Comparison of ENCODE assay signal across 20 mouse cellular contexts in genomic region chr10:61369755-61370154, GRCm38 (mm10). TPM values are rescaled to one million over a fixed set of nuclear protein-coding genes. Genes with fewer than 3 reads are reported as not detected.
A peak's percentile ranks its signal among the peaks of the same experiment; 100 is the strongest.
DNase-seq lines count a peak whose midpoint lies in the region; ATAC-seq and TF ChIP-seq lines count a peak whose summit lies in the region.
"Had no signal": no experiment of that assay in that cellular context is flagged by ENCODE, and none has a peak within 500 bp of the region (broad histone marks: within the 10 kb centered on the region; RNA-seq: fewer than 3 reads in every experiment).

No protein-coding gene starts in this region.

- H3K27me3 ChIP-seq in heart, postnatal 0 days (ENCODE audit: control insufficient read depth, insufficient read depth, low read length): no peaks in the 10 kb centered on the region
- no peaks in the 10 kb centered on the region for H3K27me3 ChIP-seq in embryonic facial prominence, embryonic 13.5 days
- H3K27me3 ChIP-seq in midbrain, embryonic 16.5 days (ENCODE audit: control insufficient read depth, insufficient read depth, low read depth, low read length): no peaks in the 10 kb centered on the region
- H3K27me3 ChIP-seq: CH12.LX; forebrain, embryonic 13.5 days; neural tube, embryonic 13.5 days; Patski had no signal

- peak overlapping the region; percentile 35 for H3K9ac ChIP-seq in heart, postnatal 0 days (replicated peaks; ENCODE audit: low read depth, low read length)
- H3K9ac ChIP-seq in embryonic facial prominence, embryonic 13.5 days: no peak overlapping the region
- no peak overlapping the region for H3K9ac ChIP-seq in midbrain, embryonic 16.5 days (ENCODE audit: low read depth, low read length)
- H3K9ac ChIP-seq: forebrain, embryonic 13.5 days had no signal

- no peak overlapping the region for H3K4me2 ChIP-seq in heart, postnatal 0 days (ENCODE audit: low read depth, low read length)
- no peak overlapping the region for H3K4me2 ChIP-seq in embryonic facial prominence, embryonic 13.5 days
- H3K4me2 ChIP-seq in midbrain, embryonic 16.5 days (ENCODE audit: low read length): no peak overlapping the region
- H3K4me2 ChIP-seq: forebrain, embryonic 13.5 days; neural tube, embryonic 13.5 days had no signal

- H3K9me3 ChIP-seq in heart, postnatal 0 days (replicated peaks; ENCODE audit: control insufficient read depth, low read length): no peaks in the 10 kb centered on the region
- 0 out of 2 replicates have a peak, but pooled peaks cover 3% of the 10 kb centered on the region for H3K9me3 ChIP-seq in embryonic facial prominence, embryonic 13.5 days
- H3K9me3 ChIP-seq in midbrain, embryonic 16.5 days (replicated peaks; ENCODE audit: control insufficient read depth, low read length, poor library complexity, severe bottlenecking): no peaks in the 10 kb centered on the region

- H3K27ac ChIP-seq in heart, postnatal 0 days (ENCODE audit: low read depth): peak overlapping the region; percentile 84
- H3K27ac ChIP-seq in left cerebral cortex, adult 2 months: peak overlapping the region; percentile 47; the same call in 1 of the 2 replicates
- H3K27ac ChIP-seq in cortical plate, adult 2 months (ENCODE audit: insufficient read depth, low read length): peak overlapping the region; percentile 28
- H3K27ac ChIP-seq in embryonic facial prominence, embryonic 13.5 days: peak overlapping the region; percentile 34; the same call in 1 of the 2 replicates
- H3K27ac ChIP-seq in midbrain, embryonic 16.5 days (ENCODE audit: low read length): no peak overlapping the region
- H3K27ac ChIP-seq: forebrain, embryonic 13.5 days; macrophage had no signal

- no peak for TF ChIP-seq EP300 in heart, postnatal 0 days (IDR thresholded peaks at IDR 0.05; ENCODE audit: low read depth)

- no peak overlapping the region for H3K4me3 ChIP-seq in heart, postnatal 0 days (ENCODE audit: low read depth, low read length)
- H3K4me3 ChIP-seq in left cerebral cortex, adult 2 months: no peak overlapping the region
- H3K4me3 ChIP-seq in cortical plate, adult 2 months (ENCODE audit: insufficient read depth, low read length): no peak overlapping the region
- H3K4me3 ChIP-seq in embryonic facial prominence, embryonic 13.5 days: no peak overlapping the region
- no peak overlapping the region for H3K4me3 ChIP-seq in midbrain, embryonic 16.5 days (ENCODE audit: low read depth, low read length)
- H3K4me3 ChIP-seq: forebrain, embryonic 13.5 days; neural tube, embryonic 13.5 days had no signal

- no peaks in the 10 kb centered on the region; the same call in 1 of the 2 replicates for H3K36me3 ChIP-seq in heart, postnatal 0 days (replicated peaks; ENCODE audit: control insufficient read depth, insufficient read depth, low read length)
- H3K36me3 ChIP-seq in embryonic facial prominence, embryonic 13.5 days: no peaks in the 10 kb centered on the region
- no peaks in the 10 kb centered on the region for H3K36me3 ChIP-seq in midbrain, embryonic 16.5 days (ENCODE audit: control insufficient read depth, insufficient read depth, low read length)
- H3K36me3 ChIP-seq: neural tube, embryonic 13.5 days had no signal

- intact Hi-C loops in heart, postnatal 36 days (cut with DNase I): loop anchor here (2.0 kb wide), 1 partner anchor 13 kb away; the partner anchor contains the start of gene Pald1
- intact Hi-C loops in left cerebral cortex, adult 2 months (cut with DNase I): no loop called here

- ATAC-seq in heart, postnatal 0 days (ENCODE audit: insufficient read depth, low read depth): no peak
- ATAC-seq in embryonic facial prominence, embryonic 13.5 days (ENCODE audit: insufficient number of reproducible peaks, insufficient read depth, low FRiP score, low TSS enrichment, low read depth): no peak
- ATAC-seq in midbrain, embryonic 16.5 days: no peak
- ATAC-seq: forebrain, embryonic 13.5 days; hindbrain, embryonic 16.5 days; Patski had no signal

- H3K4me1 ChIP-seq in heart, postnatal 0 days (ENCODE audit: control insufficient read depth, insufficient read depth): peaks cover 44% of the 10 kb centered on the region
- H3K4me1 ChIP-seq in cortical plate, adult 2 months (ENCODE audit: control insufficient read depth, insufficient read depth, low read length): no peaks in the 10 kb centered on the region
- H3K4me1 ChIP-seq in embryonic facial prominence, embryonic 13.5 days: peaks cover 28% of the 10 kb centered on the region
- H3K4me1 ChIP-seq in midbrain, embryonic 16.5 days (ENCODE audit: control insufficient read depth, insufficient read depth, low read length): no peaks in the 10 kb centered on the region

- 72% methylated on average over 5 of the region's 5 CpGs for WGBS in heart, postnatal 0 days
- 39% methylated on average over 5 of the region's 5 CpGs for WGBS in embryonic facial prominence, embryonic 13.5 days
- WGBS in midbrain, embryonic 16.5 days: 53% methylated on average over 5 of the region's 5 CpGs

- TF ChIP-seq CTCF in heart, postnatal 0 days (IDR thresholded peaks at IDR 0.05; ENCODE audit: low read depth): no peak
- no peak for TF ChIP-seq CTCF in left cerebral cortex, adult 2 months (IDR thresholded peaks at IDR 0.05)
- no peak for TF ChIP-seq CTCF in cortical plate, adult 2 months (IDR thresholded peaks at IDR 0.05; ENCODE audit: extremely low read depth, insufficient read depth, low read length)

- no peak for DNase-seq in heart, postnatal 0 days (ENCODE audit: low spot score)
- no peak for DNase-seq in heart, postnatal 36 days
- DNase-seq in left cerebral cortex, adult 2 months (ENCODE audit: extremely low spot score in 1 of 2, low spot score in 2 of 2): no peak
- DNase-seq in left cerebral cortex, adult 8-10 months (ENCODE audit: low spot score in 2 of 2): no peak
- no peak for DNase-seq in frontal cortex, postnatal 36 days (ENCODE audit: low spot score in 2 of 2)
- DNase-seq: cerebellum, adult 9-11 months; layer of hippocampus, adult 9-11 months; midbrain, embryonic 14.5 days; thymus, adult 2 months had no signal

- no peak for TF ChIP-seq POLR2A in cortical plate, adult 2 months (IDR thresholded peaks at IDR 0.05; ENCODE audit: extremely low read depth, insufficient read depth, low read length)

RNA-seq across cellular contexts. Expression of gene Pald1, which starts 13.6 kb away (rescaled TPM):
- 27.7 and 66.8 TPM in 2 replicates for total RNA-seq in heart, postnatal 0 days (2014; rRNA removed; ENCODE audit: low replicate concordance)
- 13.8 and 17.9 TPM in 2 replicates for polyA plus RNA-seq in heart, postnatal 0 days (2015; fragmentation: Nextera tagmentation; extraction: Ambion mirVana)
- total RNA-seq in heart, postnatal 36 days (2021): 10 to 100 TPM; 19.9 to 21.6 TPM
- 1 to 10 TPM; 8.1 to 8.3 TPM for total RNA-seq in left cerebral cortex, adult 2 months (2021)
- 10 to 100 TPM; 10.6 to 15.2 (median 13.0) TPM for total RNA-seq in left cerebral cortex, adult 8-10 months (2022)
- polyA plus RNA-seq in cortical plate, adult 2 months (2012; rRNA removed): 10.3 and 13.1 TPM in 2 replicates
- 22.4 and 22.5 TPM in 2 replicates for polyA plus RNA-seq in embryonic facial prominence, embryonic 13.5 days (2015; fragmentation: Nextera tagmentation; extraction: Ambion mirVana)
- polyA plus RNA-seq in midbrain, embryonic 16.5 days (2015; fragmentation: Nextera tagmentation; extraction: Ambion mirVana): 20.2 and 20.6 TPM in 2 replicates

RNA-seq across cellular contexts. Expression of gene Nodal, which starts 48.0 kb away (rescaled TPM):
- 0.12 TPM in 1 of 2 replicates, not detected in the other for total RNA-seq in heart, postnatal 0 days (2014; rRNA removed; ENCODE audit: low replicate concordance)
- 0.23 and 0.45 TPM in 2 replicates for polyA plus RNA-seq in heart, postnatal 0 days (2015; fragmentation: Nextera tagmentation; extraction: Ambion mirVana)
- under 1 TPM in 1 of 2 experiments, not detected in 1; 0.11 TPM for total RNA-seq in heart, postnatal 36 days (2021)
- not detected for total RNA-seq in left cerebral cortex, adult 2 months (2021)
- under 1 TPM; 0.21 to 0.30 (median 0.22) TPM for total RNA-seq in left cerebral cortex, adult 8-10 months (2022)
- polyA plus RNA-seq in cortical plate, adult 2 months (2012; rRNA removed): 0.75 and 0.81 TPM in 2 replicates
- polyA plus RNA-seq in embryonic facial prominence, embryonic 13.5 days (2015; fragmentation: Nextera tagmentation; extraction: Ambion mirVana): 0.15 and 0.25 TPM in 2 replicates
- polyA plus RNA-seq in midbrain, embryonic 16.5 days (2015; fragmentation: Nextera tagmentation; extraction: Ambion mirVana): 0.30 and 0.48 TPM in 2 replicates
- total RNA-seq: adrenal gland, adult 18-20 months had no signal
- polyA plus RNA-seq: limb, embryonic 11.5 days; macrophage; midbrain, embryonic 14.5 days; neural tube, embryonic 13.5 days; Patski had no signal
